ENCODE assay signal across 26 mouse cellular contexts in genomic region chr6:99078089-99078488, GRCm38 (mm10).
DNase-seq lines count a peak whose midpoint lies in the region; ATAC-seq and TF ChIP-seq lines count a peak whose summit lies in the region.
"Had no signal": no experiment of that assay in that cellular context is flagged by ENCODE, and none has a peak within 500 bp of the region (broad histone marks: within the 10 kb centered on the region; RNA-seq: fewer than 3 reads in every experiment).

No protein-coding gene starts in this region.

- peak; percentile 37 to 42 for DNase-seq in B cell, adult 2 months
- DNase-seq in MEL (ENCODE audit: low read depth, low spot score) = peak; percentile 51
- peak; percentile 57 for DNase-seq in splenic B cell, adult 2 months (ENCODE audit: low read depth, low spot score)
- no peak for DNase-seq in hindbrain, postnatal 0 days (ENCODE audit: low spot score)
- no peak for DNase-seq in kidney, postnatal 4 days
- no peak for DNase-seq in urinary bladder, postnatal 14 days (ENCODE audit: low spot score)
- DNase-seq: adrenal gland, adult 8-10 months; adrenal gland, postnatal 25 days; cerebellum, adult 11-12 months; cerebellum, adult 8-10 months; cerebellum, postnatal 14 days; forebrain, postnatal 0 days; gastrocnemius, adult 2 months; gastrocnemius, postnatal 14 days; heart, adult 18-20 months; heart, postnatal 10 days; heart, postnatal 36 days had no signal

- no peaks in the 10 kb centered on the region for H3K27me3 ChIP-seq in MEL (ENCODE audit: control insufficient read depth in 1 of 2, insufficient read depth in 2 of 2, low read length in 2 of 2)
- H3K27me3 ChIP-seq in splenic B cell, adult 2 months (ENCODE audit: control insufficient read depth, insufficient read depth, low read length, poor library complexity, severe bottlenecking) = no peaks in the 10 kb centered on the region
- H3K27me3 ChIP-seq in hindbrain, postnatal 0 days (ENCODE audit: insufficient read depth, low read length) = no peaks in the 10 kb centered on the region
- H3K27me3 ChIP-seq: embryonic facial prominence, embryonic 12.5 days; embryonic facial prominence, embryonic 15.5 days; heart, embryonic 12.5 days; heart, embryonic 15.5 days; hindbrain, embryonic 15.5 days; intestine, embryonic 15.5 days had no signal

- H3K27ac ChIP-seq in MEL (ENCODE audit: control insufficient read depth, low read depth, low read length) = no peak overlapping the region
- H3K27ac ChIP-seq in hindbrain, postnatal 0 days = no peak overlapping the region
- H3K27ac ChIP-seq: embryonic facial prominence, embryonic 12.5 days; embryonic facial prominence, embryonic 15.5 days; gastrocnemius, adult 2 months; heart, embryonic 15.5 days; hindbrain, embryonic 15.5 days; intestine, embryonic 15.5 days had no signal

- peaks cover 0 to 12% of the 10 kb centered on the region in 2 experiments; a peak in 2 of 4 replicates for H3K36me3 ChIP-seq in MEL (ENCODE audit: control insufficient read depth in 1 of 2, insufficient read depth in 2 of 2, low read length in 2 of 2)
- H3K36me3 ChIP-seq in splenic B cell, adult 2 months (ENCODE audit: control insufficient read depth, insufficient read depth, low read length, poor library complexity, severe bottlenecking) = peaks cover 31% of the 10 kb centered on the region
- H3K36me3 ChIP-seq in hindbrain, postnatal 0 days (ENCODE audit: insufficient read depth, low read length) = no peaks in the 10 kb centered on the region

- H3K4me2 ChIP-seq in hindbrain, postnatal 0 days (ENCODE audit: low read depth, low read length) = no peak overlapping the region
- H3K4me2 ChIP-seq: embryonic facial prominence, embryonic 12.5 days; embryonic facial prominence, embryonic 15.5 days; heart, embryonic 12.5 days; heart, embryonic 15.5 days; hindbrain, embryonic 15.5 days; intestine, embryonic 15.5 days had no signal

- TF ChIP-seq CTCF in MEL (IDR thresholded peaks at IDR 0.05 in 2 of 3, conservative IDR thresholded peaks at IDR 0.05 in 1 of 3; ENCODE audit: control insufficient read depth in 1 of 3, insufficient read depth in 1 of 3, low read depth in 2 of 3, low read length in 3 of 3, poor library complexity in 1 of 3, severe bottlenecking in 1 of 3) = no peak
- TF ChIP-seq CTCF in hindbrain, postnatal 0 days (IDR thresholded peaks at IDR 0.05; ENCODE audit: low read depth) = no peak

- no peak overlapping the region for H3K9ac ChIP-seq in MEL (ENCODE audit: control insufficient read depth, low read depth, low read length, poor library complexity, severe bottlenecking)
- H3K9ac ChIP-seq in hindbrain, postnatal 0 days (replicated peaks; ENCODE audit: low read length) = no peak overlapping the region
- H3K9ac ChIP-seq: embryonic facial prominence, embryonic 12.5 days; embryonic facial prominence, embryonic 15.5 days; forebrain, postnatal 0 days; heart, embryonic 12.5 days; heart, embryonic 15.5 days; hindbrain, embryonic 15.5 days; intestine, embryonic 15.5 days had no signal

- WGBS in hindbrain, postnatal 0 days = 90% methylated on average over 4 of the region's 4 CpGs

- H3K9me3 ChIP-seq in MEL (replicated peaks; ENCODE audit: insufficient read depth, low read length) = no peaks in the 10 kb centered on the region
- no peaks in the 10 kb centered on the region for H3K9me3 ChIP-seq in hindbrain, postnatal 0 days (ENCODE audit: low read length)
- H3K9me3 ChIP-seq: embryonic facial prominence, embryonic 12.5 days; embryonic facial prominence, embryonic 15.5 days; heart, embryonic 15.5 days; hindbrain, embryonic 15.5 days; intestine, embryonic 15.5 days had no signal

- no peak overlapping the region for H3K4me3 ChIP-seq in MEL (ENCODE audit: control insufficient read depth in 1 of 2, insufficient read depth in 1 of 2, low read depth in 2 of 2, low read length in 2 of 2)
- H3K4me3 ChIP-seq in hindbrain, postnatal 0 days (ENCODE audit: low read length) = no peak overlapping the region
- H3K4me3 ChIP-seq: embryonic facial prominence, embryonic 12.5 days; embryonic facial prominence, embryonic 15.5 days; gastrocnemius, adult 2 months; heart, embryonic 12.5 days; heart, embryonic 15.5 days; hindbrain, embryonic 15.5 days; intestine, embryonic 15.5 days had no signal

- no peak for TF ChIP-seq RAD21 in MEL (IDR thresholded peaks at IDR 0.05; ENCODE audit: low read depth, low read length)

- TF ChIP-seq POLR2A in MEL (IDR thresholded peaks at IDR 0.05; ENCODE audit: control insufficient read depth in 1 of 2, insufficient read depth in 1 of 2, low read depth in 1 of 2, low read length in 2 of 2, poor library complexity in 1 of 2) = no peak

- peaks cover 3 to 11% of the 10 kb centered on the region in 2 experiments for H3K4me1 ChIP-seq in MEL (ENCODE audit: control insufficient read depth in 1 of 2, insufficient read depth in 2 of 2, low read length in 2 of 2)
- H3K4me1 ChIP-seq in hindbrain, postnatal 0 days (ENCODE audit: insufficient read depth, low read length) = no peaks in the 10 kb centered on the region
- H3K4me1 ChIP-seq: embryonic facial prominence, embryonic 15.5 days had no signal

- peak; percentile 81 for ATAC-seq in granulocyte monocyte progenitor cell, adult 5-6 weeks (replicated peaks; ENCODE audit: poor library complexity, severe bottlenecking)
- ATAC-seq in hindbrain, postnatal 0 days = no peak
- ATAC-seq: CD4-positive, CD25-positive, alpha-beta regulatory T cell, adult 4 months; forebrain, embryonic 14.5 days; forebrain, postnatal 0 days; intestine, embryonic 15.5 days had no signal

- no peaks in the 10 kb centered on the region for H3K79me2 ChIP-seq in MEL (ENCODE audit: control insufficient read depth, insufficient read depth, low read length, poor library complexity)

- TF ChIP-seq EP300 in MEL (IDR thresholded peaks at IDR 0.05; ENCODE audit: low read depth in 1 of 2, low read length in 2 of 2) = peak; percentile 6 to 32; a peak in 1 of 4 replicates

TF ChIP-seq in MEL, 35 proteins besides CTCF, POLR2A, EP300 and RAD21:
- TF ChIP-seq MAZ (IDR thresholded peaks at IDR 0.05; ENCODE audit: low read depth, low read length) (no peak), MAX (IDR thresholded peaks at IDR 0.05; ENCODE audit: low read length) (peak; percentile 30; the same call in 1 of the 2 replicates), NRF1 (IDR thresholded peaks at IDR 0.05; ENCODE audit: insufficient read depth, low read depth, low read length, poor library complexity, severe bottlenecking) (no peak), MYC (IDR thresholded peaks at IDR 0.05; ENCODE audit: low read depth, low read length) (peak; percentile 44; the same call in 1 of the 2 replicates), RCOR1 (IDR thresholded peaks at IDR 0.05; ENCODE audit: low read depth, low read length) (no peak), USF2 (IDR thresholded peaks at IDR 0.05; ENCODE audit: borderline replicate concordance in 1 of 2, insufficient read depth in 1 of 2, low read depth in 1 of 2, low read length in 2 of 2) (no peak), MYB (IDR thresholded peaks at IDR 0.05; ENCODE audit: low read depth, low read length) (no peak), POLR2AphosphoS5 (IDR thresholded peaks at IDR 0.05; ENCODE audit: borderline replicate concordance, low read depth, low read length) (no peak), UBTF (IDR thresholded peaks at IDR 0.05; ENCODE audit: borderline replicate concordance, insufficient read depth, low read depth, low read length) (no peak), ETS1 (IDR thresholded peaks at IDR 0.05; ENCODE audit: low read depth, low read length) (peak; percentile 45; the same call in 1 of the 2 replicates), ZC3H11A (IDR thresholded peaks at IDR 0.05; ENCODE audit: low read depth, low read length) (no peak), ELF1 (IDR thresholded peaks at IDR 0.05; ENCODE audit: low read depth, low read length) (no peak), NELFE (IDR thresholded peaks at IDR 0.05; ENCODE audit: low read depth, low read length) (no peak)

Comparison
In these comparisons a context has a peak if more than half of its experiments do, and no peak if none do; other contexts are left out.
1. DNase-seq: peak in B cell, adult 2 months (2 of 2), MEL (single experiment) and splenic B cell, adult 2 months (single experiment); none in hindbrain, postnatal 0 days (single experiment), kidney, postnatal 4 days (0 of 2) and urinary bladder, postnatal 14 days (single experiment).